Mouse (Mus musculus) testis, adult 2 months (tissue): ENCODE data around the gene Gm5294.

Experiments used
- CTCF ChIP-seq: fragments of 200-500 bp; IDR thresholded peaks from 2 replicates; pipeline ENCODE4 v1.5.1; 2012; ENCODE audit warnings: low read depth, mild to moderate bottlenecking, inconsistent platforms, low read length, moderate library complexity; ENCODE audit not compliant: control insufficient read depth, insufficient read depth, insufficient replicate concordance
- POLR2A ChIP-seq: fragments of 200-500 bp; IDR thresholded peaks from 2 replicates; pipeline ENCODE4 v1.6.1; 2012; ENCODE audit warnings: low read depth, mild to moderate bottlenecking, inconsistent platforms, low read length, moderate library complexity; ENCODE audit not compliant: control insufficient read depth

DNA sequence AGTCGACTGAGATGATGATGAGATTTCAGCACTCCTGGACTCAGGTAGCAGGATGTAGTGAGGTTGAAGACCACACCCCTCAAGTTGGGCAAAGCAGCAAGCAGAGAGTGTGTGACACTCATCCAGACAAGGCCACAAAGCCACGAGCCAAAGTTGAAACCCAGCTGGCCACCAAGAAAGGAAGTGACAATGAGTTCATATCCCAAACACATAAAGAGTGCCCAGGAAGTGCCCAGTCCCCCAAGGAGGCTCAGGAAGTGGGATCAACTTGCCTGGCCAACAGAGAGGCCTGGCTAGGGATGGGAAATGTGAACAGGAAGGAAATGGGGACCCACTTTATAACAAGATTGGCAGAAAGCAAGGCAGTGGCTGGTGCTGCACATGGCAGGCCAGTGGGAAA lies 33.5 kb downstream of the Gm5294 start:
- TF ChIP-seq CTCF, result no peak
- TF ChIP-seq POLR2A, result no peak
